ENCODE assay signal across 8 mouse cellular contexts in genomic region chr8:47990911-47991820, GRCm38 (mm10). TPM values are rescaled to one million over a fixed set of nuclear protein-coding genes. Genes with fewer than 3 reads are reported as not detected.
DNase-seq lines count a peak whose midpoint lies in the region; ATAC-seq lines count a peak whose summit lies in the region.

Gene Wwc2 (minus strand): TSS chr8:47990924.

- intact Hi-C loops in gastrocnemius, postnatal 14 days (cut with DNase I; ENCODE audit: low total_unique reads), result no loop called here
- intact Hi-C loops in left cerebral cortex, postnatal 36 days (cut with DNase I), result no loop called here

- peak; percentile 91 to 94 for DNase-seq in adrenal gland, adult (ENCODE audit: inconsistent age in 2 of 2, low spot score in 1 of 2)
- peak; percentile 41 to 46 for DNase-seq in cerebellum, postnatal 25 days
- peak; percentile 90 for DNase-seq in gastrocnemius, postnatal 14 days
- peak; percentile 8 for DNase-seq in induced T-regulatory cell, adult 2 months (ENCODE audit: low read depth)
- peak; percentile 29 to 50 for DNase-seq in left cerebral cortex, postnatal 36 days (ENCODE audit: low spot score in 2 of 2)
- peak; percentile 18 to 30 for DNase-seq in right cerebral cortex, postnatal 36 days (ENCODE audit: low spot score in 2 of 2)

- peak; percentile 77 for ATAC-seq in megakaryocyte-erythroid progenitor cell, adult 5-6 weeks (replicated peaks; ENCODE audit: low FRiP score, low TSS enrichment, poor library complexity, severe bottlenecking)
- no peak for ATAC-seq in activated CD4-positive, CD25-positive, alpha-beta regulatory T cell, adult 4 months

RNA-seq across cellular contexts. Expression of gene Wwc2, which starts in this region (rescaled TPM):
- total RNA-seq in gastrocnemius, postnatal 14 days (2021), result 10 to 100 TPM in 1 of 2 experiments, 1 to 10 TPM in 1; 9.9 to 10.3 TPM
- 10 to 100 TPM; 25.8 to 26.3 TPM for total RNA-seq in left cerebral cortex, postnatal 36 days (2021)
- total RNA-seq in megakaryocyte-erythroid progenitor cell, adult 5-6 weeks (2014; fragmentation: Nextera tagmentation), result 5.1 and 5.8 TPM in 2 replicates
- 6.3 and 6.8 TPM in 2 replicates for total RNA-seq in megakaryocyte-erythroid progenitor cell, adult 5-6 weeks (2017)
- under 1 TPM; 0.09 to 0.32 TPM for polyA plus RNA-seq in activated CD4-positive, CD25-positive, alpha-beta regulatory T cell, adult 4 months (2017; shearing (Covaris generic))

Comparison
In these comparisons a context has a peak if more than half of its experiments do, and no peak if none do; other contexts are left out.
1. DNase-seq: peak in every context shown above with its lines; median percentile 92 in adrenal gland, adult; 90 in gastrocnemius, postnatal 14 days; 44 in cerebellum, postnatal 25 days; 40 in left cerebral cortex, postnatal 36 days; 24 in right cerebral cortex, postnatal 36 days; 8 in induced T-regulatory cell, adult 2 months.